Mouse (Mus musculus): ENCODE results near the gene Trmt112. TPM values are rescaled to one million over a fixed set of nuclear protein-coding genes. Genes with fewer than 3 reads are reported as not detected.
"Not testable (repeated sequence)": the region's sequence is repeated elsewhere in the genome, so short reads cannot be mapped to it uniquely, and the experiment has no call there.

The Trmt112 gene
- total RNA-seq, 1 experiment, result 105 TPM

- no peak overlapping the region for H3K4me3 ChIP-seq (ENCODE audit: insufficient read depth in 1 of 2, low read depth in 1 of 2, low read length in 2 of 2, poor library complexity in 1 of 2, severe bottlenecking in 1 of 2)
- H3K9me3 ChIP-seq (ENCODE audit: control insufficient read depth, insufficient read depth, low read depth, low read length), result no peaks in the 10 kb centered on the region
- no peaks in the 10 kb centered on the region for H3K36me3 ChIP-seq (ENCODE audit: control insufficient read depth, insufficient read depth, low read length, poor library complexity, severe bottlenecking)
- in situ Hi-C loops (cut with MboI; ENCODE audit: low sequenced_read_pairs in 2 of 2, unreplicated experiment in 2 of 2), result no loop called here
- TF ChIP-seq ZC3H11A (IDR thresholded peaks at IDR 0.05; ENCODE audit: borderline replicate concordance, low read depth, low read length) (no peak), HCFC1 (IDR thresholded peaks at IDR 0.05; ENCODE audit: borderline replicate concordance, insufficient read depth, low read length) (no peak), ZNF384 (IDR thresholded peaks at IDR 0.05; ENCODE audit: low read depth, low read length) (no peak), MAFK (IDR thresholded peaks at IDR 0.05; ENCODE audit: insufficient read depth, low read depth, low read length) (no peak), CHD2 (IDR thresholded peaks at IDR 0.05; ENCODE audit: low read depth, low read length) (no peak)
- H3K27ac ChIP-seq (ENCODE audit: insufficient read depth, low read depth, low read length, poor library complexity, severe bottlenecking), result no peak overlapping the region
- DNase-seq (ENCODE audit: low read depth, low spot score), result no peak
- H3K4me1 ChIP-seq (ENCODE audit: control insufficient read depth in 2 of 2, insufficient read depth in 2 of 2, low read length in 2 of 2, poor library complexity in 1 of 2), result no peaks in the 10 kb centered on the region; a peak in 1 of 4 replicates
- H3K9ac ChIP-seq (ENCODE audit: insufficient read depth, low read depth, low read length, poor library complexity, severe bottlenecking), result no peak overlapping the region
These were observed 33.7 kb upstream of the Trmt112 start for GRCm38 (mm10) chr19:6875834-6876233.

GRCm38 (mm10) chr19:6876799-6877198, 32.7 kb upstream of the Trmt112 start:
- H3K9me3 ChIP-seq (ENCODE audit: control insufficient read depth, insufficient read depth, low read depth, low read length), result no peaks in the 10 kb centered on the region
- H3K4me1 ChIP-seq (ENCODE audit: control insufficient read depth in 2 of 2, insufficient read depth in 2 of 2, low read length in 2 of 2, poor library complexity in 1 of 2), result no peaks in the 10 kb centered on the region; a peak in 1 of 4 replicates
- DNase-seq (ENCODE audit: low read depth, low spot score), result no peak
- in situ Hi-C loops (cut with MboI; ENCODE audit: low sequenced_read_pairs in 2 of 2, unreplicated experiment in 2 of 2), result no loop called here
- TF ChIP-seq ZNF384 (IDR thresholded peaks at IDR 0.05; ENCODE audit: low read depth, low read length) (no peak), HCFC1 (IDR thresholded peaks at IDR 0.05; ENCODE audit: borderline replicate concordance, insufficient read depth, low read length) (no peak), MAFK (IDR thresholded peaks at IDR 0.05; ENCODE audit: insufficient read depth, low read depth, low read length) (no peak), ZC3H11A (IDR thresholded peaks at IDR 0.05; ENCODE audit: borderline replicate concordance, low read depth, low read length) (no peak), CHD2 (IDR thresholded peaks at IDR 0.05; ENCODE audit: low read depth, low read length) (no peak)
- H3K27ac ChIP-seq (ENCODE audit: insufficient read depth, low read depth, low read length, poor library complexity, severe bottlenecking), result no peak overlapping the region
- no peaks in the 10 kb centered on the region for H3K36me3 ChIP-seq (ENCODE audit: control insufficient read depth, insufficient read depth, low read length, poor library complexity, severe bottlenecking)
- H3K9ac ChIP-seq (ENCODE audit: insufficient read depth, low read depth, low read length, poor library complexity, severe bottlenecking), result no peak overlapping the region
- H3K4me3 ChIP-seq (ENCODE audit: insufficient read depth in 1 of 2, low read depth in 1 of 2, low read length in 2 of 2, poor library complexity in 1 of 2, severe bottlenecking in 1 of 2), result no peak overlapping the region

- DNase-seq (ENCODE audit: low read depth, low spot score), result no peak
- H3K9me3 ChIP-seq (ENCODE audit: control insufficient read depth, insufficient read depth, low read depth, low read length), result no peaks in the 10 kb centered on the region
- H3K4me3 ChIP-seq (ENCODE audit: insufficient read depth in 1 of 2, low read depth in 1 of 2, low read length in 2 of 2, poor library complexity in 1 of 2, severe bottlenecking in 1 of 2), result no peak overlapping the region
- H3K9ac ChIP-seq (ENCODE audit: insufficient read depth, low read depth, low read length, poor library complexity, severe bottlenecking), result no peak overlapping the region
- no peak for TF ChIP-seq HCFC1 (IDR thresholded peaks at IDR 0.05; ENCODE audit: borderline replicate concordance, insufficient read depth, low read length)
- no peak for TF ChIP-seq ZC3H11A (IDR thresholded peaks at IDR 0.05; ENCODE audit: borderline replicate concordance, low read depth, low read length)
- no peak for TF ChIP-seq MAFK (IDR thresholded peaks at IDR 0.05; ENCODE audit: insufficient read depth, low read depth, low read length)
- no peak for TF ChIP-seq CHD2 (IDR thresholded peaks at IDR 0.05; ENCODE audit: low read depth, low read length)
- no peak for TF ChIP-seq ZNF384 (IDR thresholded peaks at IDR 0.05; ENCODE audit: low read depth, low read length)
- no peaks in the 10 kb centered on the region; a peak in 1 of 4 replicates for H3K4me1 ChIP-seq (ENCODE audit: control insufficient read depth in 2 of 2, insufficient read depth in 2 of 2, low read length in 2 of 2, poor library complexity in 1 of 2)
- no peak overlapping the region for H3K27ac ChIP-seq (ENCODE audit: insufficient read depth, low read depth, low read length, poor library complexity, severe bottlenecking)
- no peaks in the 10 kb centered on the region for H3K36me3 ChIP-seq (ENCODE audit: control insufficient read depth, insufficient read depth, low read length, poor library complexity, severe bottlenecking)
- in situ Hi-C loops (cut with MboI; ENCODE audit: low sequenced_read_pairs in 2 of 2, unreplicated experiment in 2 of 2), result no loop called here
These were observed 31.5 kb upstream of the Trmt112 start for GRCm38 (mm10) chr19:6877965-6878364.

- H3K4me1 ChIP-seq (ENCODE audit: control insufficient read depth in 2 of 2, insufficient read depth in 2 of 2, low read length in 2 of 2, poor library complexity in 1 of 2), result no peaks in the 10 kb centered on the region; a peak in 1 of 4 replicates
- no peak overlapping the region for H3K9ac ChIP-seq (ENCODE audit: insufficient read depth, low read depth, low read length, poor library complexity, severe bottlenecking)
- H3K9me3 ChIP-seq (ENCODE audit: control insufficient read depth, insufficient read depth, low read depth, low read length), result no peaks in the 10 kb centered on the region
- in situ Hi-C loops (cut with MboI; ENCODE audit: low sequenced_read_pairs in 2 of 2, unreplicated experiment in 2 of 2), result no loop called here
- no peaks in the 10 kb centered on the region for H3K36me3 ChIP-seq (ENCODE audit: control insufficient read depth, insufficient read depth, low read length, poor library complexity, severe bottlenecking)
- H3K27ac ChIP-seq (ENCODE audit: insufficient read depth, low read depth, low read length, poor library complexity, severe bottlenecking), result no peak overlapping the region
- no peak for TF ChIP-seq CHD2 (IDR thresholded peaks at IDR 0.05; ENCODE audit: low read depth, low read length)
- H3K4me3 ChIP-seq (ENCODE audit: insufficient read depth in 1 of 2, low read depth in 1 of 2, low read length in 2 of 2, poor library complexity in 1 of 2, severe bottlenecking in 1 of 2), result no peak overlapping the region
- no peak for DNase-seq (ENCODE audit: low read depth, low spot score)
These were observed 17.0 kb upstream of the Trmt112 start for GRCm38 (mm10) chr19:6892512-6892911.

GRCm38 (mm10) chr19:6893731-6894451, 15.6 kb upstream of the Trmt112 start:
- no peaks in the 10 kb centered on the region; a peak in 1 of 4 replicates for H3K4me1 ChIP-seq (ENCODE audit: control insufficient read depth in 2 of 2, insufficient read depth in 2 of 2, low read length in 2 of 2, poor library complexity in 1 of 2)

GRCm38 (mm10) chr19:6895608-6896305, 13.7 kb upstream of the Trmt112 start:
- H3K36me3 ChIP-seq (ENCODE audit: control insufficient read depth, insufficient read depth, low read length, poor library complexity, severe bottlenecking); H3K9ac ChIP-seq (ENCODE audit: insufficient read depth, low read depth, low read length, poor library complexity, severe bottlenecking); H3K4me3 ChIP-seq (ENCODE audit: insufficient read depth in 1 of 2, low read depth in 1 of 2, low read length in 2 of 2, poor library complexity in 1 of 2, severe bottlenecking in 1 of 2); in situ Hi-C loops (cut with MboI; ENCODE audit: low sequenced_read_pairs in 2 of 2, unreplicated experiment in 2 of 2); H3K27ac ChIP-seq (ENCODE audit: insufficient read depth, low read depth, low read length, poor library complexity, severe bottlenecking); DNase-seq (ENCODE audit: low read depth, low spot score); H3K9me3 ChIP-seq (ENCODE audit: control insufficient read depth, insufficient read depth, low read depth, low read length); H3K4me1 ChIP-seq (ENCODE audit: control insufficient read depth in 2 of 2, insufficient read depth in 2 of 2, low read length in 2 of 2, poor library complexity in 1 of 2): not testable (repeated sequence)

More at GRCm38 (mm10) chr19:6893731-6894451, 15.6 kb upstream of the Trmt112 start:
- no peak for TF ChIP-seq HCFC1 (IDR thresholded peaks at IDR 0.05; ENCODE audit: borderline replicate concordance, insufficient read depth, low read length)
- no peak for TF ChIP-seq MAFK (IDR thresholded peaks at IDR 0.05; ENCODE audit: insufficient read depth, low read depth, low read length)
- TF ChIP-seq ZC3H11A (IDR thresholded peaks at IDR 0.05; ENCODE audit: borderline replicate concordance, low read depth, low read length), result no peak
- no peak for TF ChIP-seq CHD2 (IDR thresholded peaks at IDR 0.05; ENCODE audit: low read depth, low read length)
- no peak for TF ChIP-seq ZNF384 (IDR thresholded peaks at IDR 0.05; ENCODE audit: low read depth, low read length)
- H3K36me3 ChIP-seq (ENCODE audit: control insufficient read depth, insufficient read depth, low read length, poor library complexity, severe bottlenecking), result no peaks in the 10 kb centered on the region
- no peaks in the 10 kb centered on the region; the same call in 1 of the 2 replicates for H3K9me3 ChIP-seq (ENCODE audit: control insufficient read depth, insufficient read depth, low read depth, low read length)
- H3K27ac ChIP-seq (ENCODE audit: insufficient read depth, low read depth, low read length, poor library complexity, severe bottlenecking), result no peak overlapping the region
- DNase-seq (ENCODE audit: low read depth, low spot score), result no peak
- no peak overlapping the region for H3K9ac ChIP-seq (ENCODE audit: insufficient read depth, low read depth, low read length, poor library complexity, severe bottlenecking)
- no peak overlapping the region for H3K4me3 ChIP-seq (ENCODE audit: insufficient read depth in 1 of 2, low read depth in 1 of 2, low read length in 2 of 2, poor library complexity in 1 of 2, severe bottlenecking in 1 of 2)
- in situ Hi-C loops (cut with MboI; ENCODE audit: low sequenced_read_pairs in 2 of 2, unreplicated experiment in 2 of 2), result no loop called here
